Mouse (Mus musculus): ENCODE results near the gene Dennd2a.

Dennd2a gene

GRCm38 (mm10) chr6:39515739-39516131 lies 41.9 kb downstream of the Dennd2a start:
- DNase-seq (ENCODE audit: low spot score) = peak; percentile 78

- DNase-seq (ENCODE audit: low spot score) = peak; percentile 55
Observed at GRCm38 (mm10) chr6:39515040-39515738, 42.5 kb downstream of the Dennd2a start.

GRCm38 (mm10) chr6:39503476-39503875 lies 54.2 kb downstream of the Dennd2a start:
- no peak for DNase-seq (ENCODE audit: low spot score)

- no peak for DNase-seq (ENCODE audit: low spot score)
Observed at GRCm38 (mm10) chr6:39497165-39497564, 60.5 kb downstream of the Dennd2a start.

- peak; percentile 89 for DNase-seq (ENCODE audit: low spot score)
Observed at GRCm38 (mm10) chr6:39493129-39493714, 64.4 kb downstream of the Dennd2a start.

GRCm38 (mm10) chr6:39492161-39492560 lies 65.5 kb downstream of the Dennd2a start:
- no peak for DNase-seq (ENCODE audit: low spot score)

GRCm38 (mm10) chr6:39491203-39491602 lies 66.5 kb downstream of the Dennd2a start:
- DNase-seq (ENCODE audit: low spot score) = no peak

GRCm38 (mm10) chr6:39488292-39488691 lies 69.4 kb downstream of the Dennd2a start:
- no peak for DNase-seq (ENCODE audit: low spot score)

GRCm38 (mm10) chr6:39483656-39484055 lies 74.0 kb downstream of the Dennd2a start:
- DNase-seq (ENCODE audit: low spot score) = no peak

GRCm38 (mm10) chr6:39478509-39479150 lies 79.0 kb downstream of the Dennd2a start:
- peak; percentile 89 for DNase-seq (ENCODE audit: low spot score)

GRCm38 (mm10) chr6:39476617-39477016 lies 81.0 kb downstream of the Dennd2a start:
- no peak for DNase-seq (ENCODE audit: low spot score)

GRCm38 (mm10) chr6:39474424-39474823 lies 83.2 kb downstream of the Dennd2a start:
- DNase-seq (ENCODE audit: low spot score) = no peak

GRCm38 (mm10) chr6:39472837-39473236 lies 84.8 kb downstream of the Dennd2a start:
- no peak for DNase-seq (ENCODE audit: low spot score)

- no peak for DNase-seq (ENCODE audit: low spot score)
Observed at GRCm38 (mm10) chr6:39472271-39472670, 85.4 kb downstream of the Dennd2a start.

GRCm38 (mm10) chr6:39470076-39470475 lies 87.6 kb downstream of the Dennd2a start:
- no peak for DNase-seq (ENCODE audit: low spot score)

GRCm38 (mm10) chr6:39469427-39469826 lies 88.2 kb downstream of the Dennd2a start:
- DNase-seq (ENCODE audit: low spot score) = no peak

- peak; percentile 78 for DNase-seq (ENCODE audit: low spot score)
Observed at GRCm38 (mm10) chr6:39462621-39463538, 94.8 kb downstream of the Dennd2a start.

- DNase-seq (ENCODE audit: low spot score) = no peak
Observed at GRCm38 (mm10) chr6:39460040-39460439, 97.6 kb downstream of the Dennd2a start.

- no peak for DNase-seq (ENCODE audit: low spot score)
Observed at GRCm38 (mm10) chr6:39455339-39456160, 102.1 kb downstream of the Dennd2a start.

GRCm38 (mm10) chr6:39454616-39455015 lies 103.1 kb downstream of the Dennd2a start:
- DNase-seq (ENCODE audit: low spot score) = no peak

GRCm38 (mm10) chr6:39453564-39453963 lies 104.1 kb downstream of the Dennd2a start:
- no peak for DNase-seq (ENCODE audit: low spot score)
